Mouse (Mus musculus): Measurements from ENCODE around the gene Vnn1. TPM values are rescaled to one million over a fixed set of nuclear protein-coding genes. Genes with fewer than 3 reads are reported as not detected.

Vnn1 gene
- polyA plus RNA-seq, 1 experiment from 2014 or later: 12.3 TPM

- no peaks in the 10 kb centered on the region for H3K36me3 ChIP-seq
- WGBS: 76% methylated on average over 3 of the region's 3 CpGs
- H3K27ac ChIP-seq: no peak overlapping the region
- no peaks in the 10 kb centered on the region for H3K4me1 ChIP-seq
- no peaks in the 10 kb centered on the region for H3K27me3 ChIP-seq (ENCODE audit: insufficient read depth, poor library complexity, severe bottlenecking)
- no peaks in the 10 kb centered on the region for H3K9me3 ChIP-seq
- no peak for DNase-seq (ENCODE audit: low spot score)
- H3K4me3 ChIP-seq: no peak overlapping the region
These were observed 28.0 kb downstream of the Vnn1 start for GRCm38 (mm10) chr10:23922468-23922867.

DNA sequence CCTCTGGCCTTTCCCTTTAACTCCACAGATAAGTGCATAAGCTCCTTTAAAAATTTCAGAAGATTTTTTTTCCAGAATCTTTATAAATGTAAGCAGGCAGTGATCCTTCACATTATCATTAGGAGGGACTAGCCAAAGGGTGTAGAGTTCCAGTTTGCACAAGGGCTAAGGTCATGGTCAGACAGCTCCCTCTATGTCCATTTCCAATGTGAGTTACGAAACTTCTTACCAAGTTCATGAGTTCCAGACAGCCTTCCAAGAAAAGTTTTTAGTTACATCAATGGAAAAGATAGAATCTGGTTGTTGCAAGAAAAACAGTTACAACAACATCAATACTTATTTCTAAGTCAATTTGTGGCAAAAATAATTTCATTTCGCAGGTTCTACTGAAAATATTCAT lies 29.5 kb downstream of the Vnn1 start:
- no peaks in the 10 kb centered on the region for H3K9me3 ChIP-seq
- H3K4me1 ChIP-seq: no peaks in the 10 kb centered on the region
- no peaks in the 10 kb centered on the region for H3K36me3 ChIP-seq
- H3K27ac ChIP-seq: no peak overlapping the region
- DNase-seq (ENCODE audit: low spot score): no peak
- WGBS: 75% methylated on average over 2 of the region's 2 CpGs
- H3K4me3 ChIP-seq: no peak overlapping the region
- no peaks in the 10 kb centered on the region for H3K27me3 ChIP-seq (ENCODE audit: insufficient read depth, poor library complexity, severe bottlenecking)

DNA sequence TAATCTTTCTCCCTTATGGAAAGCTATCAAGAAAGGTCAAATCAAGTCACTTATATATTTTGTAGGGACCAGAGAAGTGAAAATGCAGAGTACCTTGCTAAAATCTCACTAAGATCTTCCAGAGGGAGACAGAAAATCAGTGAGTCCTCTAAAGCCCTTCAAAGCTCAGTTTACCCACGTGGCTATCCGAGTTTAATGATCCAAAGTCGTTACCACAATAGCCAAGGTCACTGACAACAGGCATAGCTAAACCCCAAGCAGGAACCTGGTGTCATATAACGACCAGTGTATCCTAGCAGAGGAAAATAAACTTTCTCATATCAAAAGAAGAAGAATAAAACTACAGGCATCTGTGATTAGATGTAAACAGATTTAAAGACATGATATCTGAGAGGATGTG lies 43.1 kb downstream of the Vnn1 start:
- DNase-seq (ENCODE audit: low spot score): no peak
- Histone ChIP-seq H3K27me3 (ENCODE audit: insufficient read depth, poor library complexity, severe bottlenecking) (no peaks in the 10 kb centered on the region), H3K4me1 (peaks cover 3% of the 10 kb centered on the region; the same call in 1 of the 2 replicates), H3K9me3 (no peaks in the 10 kb centered on the region), H3K4me3 (no peak overlapping the region), H3K27ac (no peak overlapping the region), H3K36me3 (no peaks in the 10 kb centered on the region)
- 49% methylated on average over 4 of the region's 4 CpGs for WGBS

DNA sequence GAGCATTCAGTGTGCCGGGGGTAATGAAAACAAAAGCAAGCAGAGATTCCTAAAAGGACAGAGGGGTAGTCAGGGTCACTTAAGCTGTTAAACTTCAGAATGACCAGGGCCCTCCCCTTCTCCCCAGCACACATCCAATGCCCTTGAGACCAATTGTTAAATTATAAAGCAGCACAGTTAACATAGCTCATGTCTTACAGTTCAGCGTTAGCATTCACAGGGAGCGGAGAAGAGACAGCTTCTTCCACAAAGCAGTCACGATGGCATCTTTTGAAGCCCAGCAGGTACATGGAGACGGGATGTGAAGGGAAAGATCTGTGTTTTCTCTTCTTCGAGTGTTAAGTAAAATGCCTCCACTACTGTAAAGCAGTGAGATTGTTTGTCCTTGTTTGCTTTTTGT lies 43.8 kb downstream of the Vnn1 start, which contains the start of gene Taar2:
Gene Taar2 (plus strand): TSS at position 261 of the 400 bp plus-strand sequence.
- Histone ChIP-seq H3K27ac (no peak within 1 kb of the TSS), H3K9me3 (no peaks in the 10 kb centered on the region), H3K4me3 (no peak within 1 kb of the TSS), H3K27me3 (ENCODE audit: insufficient read depth, poor library complexity, severe bottlenecking) (no peaks in the 10 kb centered on the region), H3K36me3 (no peaks in the 10 kb centered on the region), H3K4me1 (peaks cover 3% of the 10 kb centered on the region; the same call in 1 of the 2 replicates)
- WGBS: 59% methylated on average over 6 of the region's 6 CpGs
- no peak for DNase-seq (ENCODE audit: low spot score)

GRCm38 (mm10) chr10:23942465-23942864 lies 48.0 kb downstream of the Vnn1 start:
- no peak for DNase-seq (ENCODE audit: low spot score)
- H3K4me3 ChIP-seq: no peak overlapping the region
- no peaks in the 10 kb centered on the region for H3K9me3 ChIP-seq
- no peaks in the 10 kb centered on the region for H3K4me1 ChIP-seq
- no peaks in the 10 kb centered on the region for H3K27me3 ChIP-seq (ENCODE audit: insufficient read depth, poor library complexity, severe bottlenecking)
- 75% methylated on average over 5 of the region's 5 CpGs for WGBS
- no peak overlapping the region for H3K27ac ChIP-seq
- H3K36me3 ChIP-seq: no peaks in the 10 kb centered on the region

- H3K9me3 ChIP-seq: no peaks in the 10 kb centered on the region
- H3K4me1 ChIP-seq: no peaks in the 10 kb centered on the region
- H3K27ac ChIP-seq: no peak overlapping the region
- no peaks in the 10 kb centered on the region for H3K27me3 ChIP-seq (ENCODE audit: insufficient read depth, poor library complexity, severe bottlenecking)
- no peak overlapping the region for H3K4me3 ChIP-seq
- DNase-seq (ENCODE audit: low spot score): no peak
- WGBS: 64% methylated on average over 7 of the region's 7 CpGs
- no peaks in the 10 kb centered on the region for H3K36me3 ChIP-seq
These were observed 53.5 kb downstream of the Vnn1 start for GRCm38 (mm10) chr10:23948026-23948425.

DNA sequence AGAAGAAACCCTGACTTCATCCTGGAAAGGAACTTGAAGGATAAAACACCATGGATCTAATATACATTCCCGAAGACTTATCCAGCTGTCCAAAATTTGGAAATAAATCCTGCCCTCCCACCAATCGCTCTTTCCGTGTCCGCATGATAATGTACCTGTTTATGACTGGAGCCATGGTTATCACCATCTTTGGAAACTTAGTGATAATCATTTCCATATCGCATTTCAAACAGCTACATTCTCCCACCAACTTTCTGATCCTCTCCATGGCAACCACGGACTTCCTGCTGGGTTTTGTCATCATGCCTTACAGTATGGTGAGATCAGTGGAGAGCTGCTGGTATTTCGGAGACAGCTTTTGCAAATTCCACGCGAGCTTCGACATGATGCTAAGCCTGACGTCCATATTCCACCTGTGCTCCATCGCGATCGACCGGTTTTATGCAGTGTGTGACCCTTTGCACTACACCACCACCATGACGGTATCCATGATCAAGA lies 55.1 kb downstream of the Vnn1 start, which contains the start of gene Taar3:
Gene Taar3 (plus strand): TSS at position 51 of the 498 bp plus-strand sequence.
- DNase-seq (ENCODE audit: low spot score): no peak
- no peaks in the 10 kb centered on the region for H3K27me3 ChIP-seq (ENCODE audit: insufficient read depth, poor library complexity, severe bottlenecking)
- WGBS: 85% methylated on average over 16 of the region's 16 CpGs
- H3K4me1 ChIP-seq: 0 out of 2 replicates have a peak, but pooled peaks cover 4% of the 10 kb centered on the region
- H3K9me3 ChIP-seq: no peaks in the 10 kb centered on the region
- no peaks in the 10 kb centered on the region for H3K36me3 ChIP-seq
- no peak within 1 kb of the TSS for H3K4me3 ChIP-seq
- no peak within 1 kb of the TSS for H3K27ac ChIP-seq

- 79% methylated on average over 6 of the region's 6 CpGs for WGBS
- Histone ChIP-seq H3K36me3 (no peaks in the 10 kb centered on the region), H3K27me3 (ENCODE audit: insufficient read depth, poor library complexity, severe bottlenecking) (no peaks in the 10 kb centered on the region), H3K4me1 (0 out of 2 replicates have a peak, but pooled peaks cover 4% of the 10 kb centered on the region), H3K4me3 (no peak overlapping the region), H3K27ac (no peak overlapping the region), H3K9me3 (no peaks in the 10 kb centered on the region)
- no peak for DNase-seq (ENCODE audit: low spot score)
These were observed 57.2 kb downstream of the Vnn1 start for GRCm38 (mm10) chr10:23951714-23952113.

Other genes with a start within 250 kb of the Vnn1 start
- 94.5 and 118 TPM in 2 replicates for gene Rps12, start 107.4 kb upstream of the Vnn1 start, polyA plus RNA-seq (2016; fragmentation: Nextera tagmentation; extraction: Ambion mirVana)
- 5.6 and 7.1 TPM in 2 replicates for gene Slc18b1, start 97.7 kb upstream of the Vnn1 start, polyA plus RNA-seq (2016; fragmentation: Nextera tagmentation; extraction: Ambion mirVana)
- not detected in 2 replicates for gene Vnn3, start 43.2 kb upstream of the Vnn1 start, polyA plus RNA-seq (2016; fragmentation: Nextera tagmentation; extraction: Ambion mirVana)
- not detected in 2 replicates for gene Taar1, start 25.7 kb downstream of the Vnn1 start, polyA plus RNA-seq (2016; fragmentation: Nextera tagmentation; extraction: Ambion mirVana)
- 0.14 TPM in 1 of 2 replicates, not detected in the other for gene Taar2, start 43.9 kb downstream of the Vnn1 start, polyA plus RNA-seq (2016; fragmentation: Nextera tagmentation; extraction: Ambion mirVana)
- gene Taar3, start 54.9 kb downstream of the Vnn1 start, polyA plus RNA-seq (2016; fragmentation: Nextera tagmentation; extraction: Ambion mirVana): not detected in 2 replicates
- gene Taar4, start 65.8 kb downstream of the Vnn1 start, polyA plus RNA-seq (2016; fragmentation: Nextera tagmentation; extraction: Ambion mirVana): not detected in 2 replicates
- gene Taar5, start 76.0 kb downstream of the Vnn1 start, polyA plus RNA-seq (2016; fragmentation: Nextera tagmentation; extraction: Ambion mirVana): not detected in 2 replicates
- gene Taar6, start 91.0 kb downstream of the Vnn1 start, polyA plus RNA-seq (2016; fragmentation: Nextera tagmentation; extraction: Ambion mirVana): not detected in 2 replicates
- gene Taar7a, start 98.8 kb downstream of the Vnn1 start, polyA plus RNA-seq (2016; fragmentation: Nextera tagmentation; extraction: Ambion mirVana): not detected in 2 replicates
- gene Taar7b, start 105.3 kb downstream of the Vnn1 start, polyA plus RNA-seq (2016; fragmentation: Nextera tagmentation; extraction: Ambion mirVana): not detected in 2 replicates
- not detected in 2 replicates for gene Taar7d, start 132.5 kb downstream of the Vnn1 start, polyA plus RNA-seq (2016; fragmentation: Nextera tagmentation; extraction: Ambion mirVana)
- gene Taar7e, start 142.9 kb downstream of the Vnn1 start, polyA plus RNA-seq (2016; fragmentation: Nextera tagmentation; extraction: Ambion mirVana): not detected in 2 replicates
- not detected in 2 replicates for gene Taar7f, start 154.8 kb downstream of the Vnn1 start, polyA plus RNA-seq (2016; fragmentation: Nextera tagmentation; extraction: Ambion mirVana)
- not detected in 2 replicates for gene Taar8a, start 181.8 kb downstream of the Vnn1 start, polyA plus RNA-seq (2016; fragmentation: Nextera tagmentation; extraction: Ambion mirVana)
- gene Taar8b, start 197.6 kb downstream of the Vnn1 start, polyA plus RNA-seq (2016; fragmentation: Nextera tagmentation; extraction: Ambion mirVana): not detected in 2 replicates
- not detected in 2 replicates for gene Taar8c, start 207.2 kb downstream of the Vnn1 start, polyA plus RNA-seq (2016; fragmentation: Nextera tagmentation; extraction: Ambion mirVana)
- gene Taar9, start 214.8 kb downstream of the Vnn1 start, polyA plus RNA-seq (2016; fragmentation: Nextera tagmentation; extraction: Ambion mirVana): not detected in 2 replicates